Comparison of ENCODE assay signal across 19 mouse cellular contexts in genomic region chr12:108227527-108227926, GRCm38 (mm10). TPM values are rescaled to one million over a fixed set of nuclear protein-coding genes. Genes with fewer than 3 reads are reported as not detected.
DNase-seq lines count a peak whose midpoint lies in the region; ATAC-seq lines count a peak whose summit lies in the region.
"Had no signal": no experiment of that assay in that cellular context is flagged by ENCODE, and none has a peak within 500 bp of the region (broad histone marks: within the 10 kb centered on the region; RNA-seq: fewer than 3 reads in every experiment).

No protein-coding gene starts in this region.

- H3K27me3 ChIP-seq in hindbrain, embryonic 10.5 days (ENCODE audit: insufficient read depth, poor library complexity, severe bottlenecking) = no peaks in the 10 kb centered on the region
- no peaks in the 10 kb centered on the region for H3K27me3 ChIP-seq in hindbrain, embryonic 13.5 days
- H3K27me3 ChIP-seq in embryonic facial prominence, embryonic 10.5 days (replicated peaks; ENCODE audit: low read depth, poor library complexity, severe bottlenecking) = no peaks in the 10 kb centered on the region
- H3K27me3 ChIP-seq: embryonic facial prominence, embryonic 15.5 days; forebrain, embryonic 15.5 days; heart, embryonic 15.5 days; hindbrain, embryonic 15.5 days had no signal

- DNase-seq in cerebellum, adult 11-12 months = peak; percentile 71
- no peak for DNase-seq in cerebellum, postnatal 14 days
- DNase-seq in cerebellum, postnatal 36 days = peak; percentile 44 to 50
- DNase-seq in cerebellum, postnatal 4 days (ENCODE audit: low spot score in 2 of 2) = no peak
- no peak for DNase-seq in hindbrain, embryonic 10.5 days (ENCODE audit: low spot score)
- no peak for DNase-seq in embryonic facial prominence, embryonic 10.5 days (ENCODE audit: low spot score)
- DNase-seq: adrenal gland, postnatal 10 days; B cell, adult 2 months; gastrocnemius, postnatal 14 days; heart, postnatal 14 days; kidney, adult 2 months had no signal

- no peaks in the 10 kb centered on the region for H3K36me3 ChIP-seq in hindbrain, embryonic 10.5 days
- H3K36me3 ChIP-seq in hindbrain, embryonic 13.5 days = no peaks in the 10 kb centered on the region
- no peaks in the 10 kb centered on the region; the same call in 1 of the 2 replicates for H3K36me3 ChIP-seq in embryonic facial prominence, embryonic 10.5 days (replicated peaks)
- H3K36me3 ChIP-seq: embryonic facial prominence, embryonic 15.5 days; forebrain, embryonic 15.5 days; heart, embryonic 15.5 days; hindbrain, embryonic 15.5 days had no signal

- no peak overlapping the region for H3K4me3 ChIP-seq in hindbrain, embryonic 10.5 days
- no peak overlapping the region for H3K4me3 ChIP-seq in hindbrain, embryonic 13.5 days
- no peak overlapping the region for H3K4me3 ChIP-seq in embryonic facial prominence, embryonic 10.5 days
- H3K4me3 ChIP-seq: embryonic facial prominence, embryonic 15.5 days; erythroblast, embryonic 14.5 days; forebrain, embryonic 15.5 days; heart, embryonic 15.5 days; hindbrain, embryonic 15.5 days had no signal

- H3K27ac ChIP-seq in hindbrain, embryonic 10.5 days = peak overlapping the region; percentile 47
- H3K27ac ChIP-seq in hindbrain, embryonic 13.5 days = no peak overlapping the region
- H3K27ac ChIP-seq in embryonic facial prominence, embryonic 10.5 days (replicated peaks) = 0 out of 2 replicates have a peak overlapping the region, but pooled peaks have one; percentile 37
- H3K27ac ChIP-seq: embryonic facial prominence, embryonic 15.5 days; forebrain, embryonic 15.5 days; heart, embryonic 15.5 days; hindbrain, embryonic 15.5 days had no signal

- H3K9me3 ChIP-seq in hindbrain, embryonic 10.5 days = no peaks in the 10 kb centered on the region
- H3K9me3 ChIP-seq in hindbrain, embryonic 13.5 days = no peaks in the 10 kb centered on the region
- no peaks in the 10 kb centered on the region for H3K9me3 ChIP-seq in embryonic facial prominence, embryonic 10.5 days
- H3K9me3 ChIP-seq: embryonic facial prominence, embryonic 15.5 days; forebrain, embryonic 15.5 days; heart, embryonic 15.5 days; hindbrain, embryonic 15.5 days had no signal

- peaks cover 94% of the 10 kb centered on the region for H3K4me1 ChIP-seq in hindbrain, embryonic 10.5 days (replicated peaks)
- H3K4me1 ChIP-seq in hindbrain, embryonic 13.5 days (replicated peaks) = peaks cover 90% of the 10 kb centered on the region
- peaks cover 87% of the 10 kb centered on the region for H3K4me1 ChIP-seq in embryonic facial prominence, embryonic 10.5 days

- H3K4me2 ChIP-seq in hindbrain, embryonic 13.5 days = no peak overlapping the region
- H3K4me2 ChIP-seq: embryonic facial prominence, embryonic 15.5 days; forebrain, embryonic 15.5 days; heart, embryonic 15.5 days; hindbrain, embryonic 15.5 days had no signal

- H3K9ac ChIP-seq in hindbrain, embryonic 13.5 days = no peak overlapping the region; the same call in 1 of the 2 replicates
- H3K9ac ChIP-seq: embryonic facial prominence, embryonic 15.5 days; forebrain, embryonic 15.5 days; heart, embryonic 15.5 days; hindbrain, embryonic 15.5 days had no signal

- ATAC-seq in hindbrain, embryonic 13.5 days (ENCODE audit: low FRiP score) = no peak
- ATAC-seq: CD4-positive, CD25-positive, alpha-beta regulatory T cell, adult 4 months; forebrain, embryonic 15.5 days; intestine, embryonic 16.5 days had no signal

- 85% methylated on average over 16 of the region's 16 CpGs for WGBS in hindbrain, embryonic 10.5 days
- 78% methylated on average over 16 of the region's 16 CpGs for WGBS in hindbrain, embryonic 13.5 days
- WGBS in embryonic facial prominence, embryonic 10.5 days = 85% methylated on average over 16 of the region's 16 CpGs

RNA-seq across cellular contexts. Expression of gene Ccdc85c, which starts 47.7 kb away (rescaled TPM):
- 14.3 and 16.0 TPM in 2 replicates for polyA plus RNA-seq in hindbrain, embryonic 10.5 days (2016; fragmentation: Nextera tagmentation; extraction: Ambion mirVana)
- 17.3 and 17.7 TPM in 2 replicates for polyA plus RNA-seq in hindbrain, embryonic 13.5 days (2015; fragmentation: Nextera tagmentation; extraction: Ambion mirVana)
- polyA plus RNA-seq in embryonic facial prominence, embryonic 10.5 days (2016; fragmentation: Nextera tagmentation; extraction: Ambion mirVana) = 11.4 and 12.1 TPM in 2 replicates

RNA-seq across cellular contexts. Expression of gene Ccnk, which starts 48.1 kb away (rescaled TPM):
- polyA plus RNA-seq in hindbrain, embryonic 10.5 days (2016; fragmentation: Nextera tagmentation; extraction: Ambion mirVana) = 2.9 and 3.3 TPM in 2 replicates
- polyA plus RNA-seq in hindbrain, embryonic 13.5 days (2015; fragmentation: Nextera tagmentation; extraction: Ambion mirVana) = 3.8 and 4.0 TPM in 2 replicates
- 2.7 and 3.2 TPM in 2 replicates for polyA plus RNA-seq in embryonic facial prominence, embryonic 10.5 days (2016; fragmentation: Nextera tagmentation; extraction: Ambion mirVana)

RNA-seq across cellular contexts. Expression of gene Setd3, which starts 48.4 kb away (rescaled TPM):
- polyA plus RNA-seq in hindbrain, embryonic 10.5 days (2016; fragmentation: Nextera tagmentation; extraction: Ambion mirVana) = 76.9 and 82.1 TPM in 2 replicates
- polyA plus RNA-seq in hindbrain, embryonic 13.5 days (2015; fragmentation: Nextera tagmentation; extraction: Ambion mirVana) = 99.7 and 102 TPM in 2 replicates
- polyA plus RNA-seq in embryonic facial prominence, embryonic 10.5 days (2016; fragmentation: Nextera tagmentation; extraction: Ambion mirVana) = 79.6 and 81.5 TPM in 2 replicates

Comparison
In these comparisons a context has a peak if more than half of its experiments do, and no peak if none do; other contexts are left out.
1. DNase-seq: peak in cerebellum, adult 11-12 months (single experiment) and cerebellum, postnatal 36 days (2 of 2); none in cerebellum, postnatal 14 days (0 of 2), cerebellum, postnatal 4 days (0 of 2), hindbrain, embryonic 10.5 days (single experiment) and embryonic facial prominence, embryonic 10.5 days (single experiment).